Mouse (Mus musculus) forebrain, embryonic 12.5 days (tissue): ENCODE results near the gene Gm13694. TPM values are rescaled to one million over a fixed set of nuclear protein-coding genes. Genes with fewer than 3 reads are reported as not detected.

Experiments used
- polyA plus RNA-seq: library from polyadenylated mRNA; unstranded; fragments of >200 nt; fragmentation: Nextera tagmentation; extraction: Ambion mirVana; gene quantifications from 2 replicates; pipeline ENCODE4 v1.2.1, GENCODE M21; 2016

The Gm13694 gene
- polyA plus RNA-seq, 1 experiment from 2014 or later = not detected

Other genes with a start within 250 kb of the Gm13694 start
- gene Fam171b, start 166.3 kb upstream of the Gm13694 start, polyA plus RNA-seq = 57.9 and 68.7 TPM in 2 replicates
- gene Zswim2, start 37.7 kb upstream of the Gm13694 start, polyA plus RNA-seq = not detected in 2 replicates
- gene Gm13698, start 23.2 kb upstream of the Gm13694 start, polyA plus RNA-seq = not detected in 2 replicates
- not detected in 2 replicates for gene Gm13693, start 17.4 kb upstream of the Gm13694 start, polyA plus RNA-seq
- not detected in 2 replicates for gene Gm13695, start 11.6 kb upstream of the Gm13694 start, polyA plus RNA-seq
- not detected in 2 replicates for gene Gm13696, start 5.8 kb upstream of the Gm13694 start, polyA plus RNA-seq
- not detected in 2 replicates for gene Gm13697, start 5.8 kb downstream of the Gm13694 start, polyA plus RNA-seq
- not detected in 2 replicates for gene Gm13691, start 11.6 kb downstream of the Gm13694 start, polyA plus RNA-seq